Mouse (Mus musculus) heart, embryonic 14.5 days (tissue): ENCODE measurements at regions not wholly inside any gene's neighbourhood (a gene's known extent, or its start where the extent isn't known, plus 50 kb on each side); places are given as distances from the start of the nearest gene placed in this dataset.

Source experiments
- ATAC-seq: fragments of 200-750 bp; cut with Nextera tagmentation; 2 replicates; pipeline ENCODE4 v1.8.0; 2017; ENCODE audit warnings: low read depth, moderate TSS enrichment; ENCODE audit not compliant: insufficient number of reproducible peaks, insufficient read depth, low FRiP score
- H3K27ac ChIP-seq, 2 experiments: fragments of 200-500 bp in 1 of 2; fragments of 300-500 bp in 1 of 2; sonication (generic) in 1 of 2; replicated peaks in 1 of 2; 2 replicates each; pipeline ENCODE4 v1.5.1; 2012 to 2014; ENCODE audit warnings: low read depth in 2 of 2, low read length in 2 of 2, control low read depth in 1 of 2, mild to moderate bottlenecking in 1 of 2, mixed read lengths in 1 of 2; ENCODE audit not compliant: control insufficient read depth in 1 of 2, insufficient read depth in 1 of 2
- H3K27me3 ChIP-seq: fragments of 300-500 bp; sonication (generic); 2 replicates; pipeline ENCODE4 v1.6.1; 2014; ENCODE audit warnings: mild to moderate bottlenecking, low read length, control low read depth; ENCODE audit not compliant: control insufficient read depth, insufficient read depth
- H3K36me3 ChIP-seq: fragments of 300-500 bp; sonication (generic); 2 replicates; pipeline ENCODE4 v1.6.1; 2014; ENCODE audit warnings: mild to moderate bottlenecking, control low read depth, low read length, mixed read lengths; ENCODE audit not compliant: control insufficient read depth, insufficient read depth
- H3K4me1 ChIP-seq, 2 experiments: fragments of 200-500 bp in 1 of 2; fragments of 300-500 bp in 1 of 2; sonication (generic) in 1 of 2; 2 replicates each; pipeline ENCODE4 v1.6.1; 2012 to 2014; ENCODE audit warnings: low read length in 2 of 2, control low read depth in 1 of 2, mixed read lengths in 1 of 2; ENCODE audit not compliant: control insufficient read depth in 2 of 2, insufficient read depth in 2 of 2
- H3K4me2 ChIP-seq: fragments of 300-500 bp; sonication (generic); 2 replicates; pipeline ENCODE4 v1.6.1; 2014; ENCODE audit warnings: mild to moderate bottlenecking, low read length
- H3K4me3 ChIP-seq, 2 experiments: fragments of 200-500 bp in 1 of 2; fragments of 300-500 bp in 1 of 2; sonication (generic) in 1 of 2; 2 replicates each; pipeline ENCODE4 v1.5.1; 2012 to 2014; ENCODE audit warnings: low read length in 2 of 2, mild to moderate bottlenecking in 2 of 2, control low read depth in 1 of 2, low read depth in 1 of 2, moderate library complexity in 1 of 2; ENCODE audit not compliant: control insufficient read depth in 1 of 2, insufficient read depth in 1 of 2
- H3K9ac ChIP-seq: fragments of 300-500 bp; sonication (generic); 2 replicates; pipeline ENCODE4 v1.6.1; 2014; ENCODE audit warnings: mild to moderate bottlenecking, low read length
- H3K9me3 ChIP-seq: fragments of 300-500 bp; sonication (generic); 2 replicates; pipeline ENCODE4 v1.6.1; 2016; ENCODE audit warnings: low read length, control low read depth; ENCODE audit not compliant: control insufficient read depth
- WGBS: fragments of 180-500 bp; shearing (Covaris S2); extraction: QIAGEN DNeasy Blood & Tissue Kit; methylation state at CpG from one replicate; pipeline ENCODE4 v1.1.7; 2014; 5-methylcytosine and 5-hydroxymethylcytosine counted together

DNA sequence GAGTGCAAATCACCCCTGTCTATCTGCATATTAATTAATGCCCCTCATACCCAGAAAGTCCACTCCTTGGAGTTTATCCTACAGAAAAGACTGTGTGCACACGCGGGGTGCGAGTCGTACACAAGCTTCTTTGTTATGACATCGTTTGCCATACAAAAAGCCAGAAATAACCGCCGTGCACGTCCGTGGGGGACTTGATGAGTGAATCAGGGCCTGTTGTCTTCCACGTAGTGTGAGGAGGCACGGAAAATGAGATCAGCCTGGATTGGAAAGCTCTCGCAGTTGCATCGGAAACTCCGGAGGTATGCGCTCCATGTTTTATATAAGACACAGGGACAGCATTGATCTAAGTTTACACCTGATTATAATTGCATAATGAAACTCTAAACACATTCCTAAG lies 120.3 kb downstream of the Etnk1 start:
- Histone ChIP-seq H3K27me3 (no peaks in the 10 kb centered on the region), H3K9me3 (no peaks in the 10 kb centered on the region), H3K4me1 (0 out of 4 replicates have a peak, but pooled peaks cover 0 to 5% of the 10 kb centered on the region in 2 experiments), H3K27ac (no peak overlapping the region), H3K9ac (no peak overlapping the region), H3K4me3 (no peak overlapping the region), H3K4me2 (no peak overlapping the region), H3K36me3 (no peaks in the 10 kb centered on the region)
- WGBS: 85% methylated on average over 15 of the region's 15 CpGs
- no peak for ATAC-seq

DNA sequence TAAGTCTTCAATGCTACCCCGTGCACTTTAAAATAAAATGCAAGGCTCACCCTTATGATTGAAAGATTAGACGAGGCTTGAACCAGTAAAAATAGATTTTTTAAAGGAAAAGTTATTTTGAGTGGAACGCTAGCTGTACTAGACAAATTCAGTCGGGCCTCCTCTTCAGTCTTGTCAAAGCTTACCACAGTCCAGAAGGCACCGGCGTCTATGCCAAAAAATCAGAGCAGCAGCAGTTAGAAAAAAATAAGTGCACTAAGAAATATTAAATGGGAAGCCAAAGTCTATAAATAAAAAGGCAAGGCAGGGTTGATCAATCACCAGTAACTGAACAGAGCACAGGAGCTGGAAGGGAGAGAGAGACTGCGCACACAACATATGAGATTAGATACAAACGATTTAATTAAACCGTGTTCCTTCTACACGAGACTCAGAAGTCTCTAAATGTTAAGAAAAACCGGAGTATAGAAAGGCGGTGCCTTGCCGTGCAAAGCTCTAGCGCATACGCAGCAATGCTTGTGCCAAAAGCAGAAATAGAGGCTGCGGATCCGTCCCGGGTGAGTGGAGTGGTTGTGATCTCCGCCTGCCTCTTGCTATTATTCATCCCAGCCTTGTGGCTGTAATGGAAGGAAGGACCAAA lies 121.6 kb downstream of the Etnk1 start:
- H3K27me3 ChIP-seq: no peaks in the 10 kb centered on the region
- ATAC-seq: no peak
- no peak overlapping the region for H3K4me2 ChIP-seq
- H3K36me3 ChIP-seq: no peaks in the 10 kb centered on the region
- no peak overlapping the region for H3K27ac ChIP-seq
- H3K9me3 ChIP-seq: no peaks in the 10 kb centered on the region
- H3K4me3 ChIP-seq: no peak overlapping the region
- no peak overlapping the region for H3K9ac ChIP-seq
- WGBS: 90% methylated on average over 19 of the region's 19 CpGs
- H3K4me1 ChIP-seq: 0 out of 4 replicates have a peak, but pooled peaks cover 0 to 5% of the 10 kb centered on the region in 2 experiments

DNA sequence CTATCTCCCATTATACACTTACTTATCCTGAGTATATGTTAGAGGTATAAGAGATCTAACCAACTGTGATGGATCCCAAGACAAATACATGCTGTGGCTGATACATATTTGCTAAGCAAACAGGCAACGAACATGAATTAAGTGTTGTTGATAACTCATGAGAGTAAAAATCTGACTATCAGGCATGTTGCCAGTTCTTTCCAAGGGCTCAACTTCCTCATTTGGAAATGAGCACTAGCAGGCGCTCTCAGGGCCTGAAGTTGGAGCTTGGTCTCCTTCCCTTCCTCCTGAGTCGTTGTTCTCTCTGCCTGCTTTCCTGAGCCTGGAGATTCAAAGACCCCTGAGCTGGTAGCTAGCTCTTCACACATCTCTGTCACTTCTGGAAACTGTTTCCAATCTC lies 126.6 kb downstream of the Etnk1 start:
- no peak for ATAC-seq

DNA sequence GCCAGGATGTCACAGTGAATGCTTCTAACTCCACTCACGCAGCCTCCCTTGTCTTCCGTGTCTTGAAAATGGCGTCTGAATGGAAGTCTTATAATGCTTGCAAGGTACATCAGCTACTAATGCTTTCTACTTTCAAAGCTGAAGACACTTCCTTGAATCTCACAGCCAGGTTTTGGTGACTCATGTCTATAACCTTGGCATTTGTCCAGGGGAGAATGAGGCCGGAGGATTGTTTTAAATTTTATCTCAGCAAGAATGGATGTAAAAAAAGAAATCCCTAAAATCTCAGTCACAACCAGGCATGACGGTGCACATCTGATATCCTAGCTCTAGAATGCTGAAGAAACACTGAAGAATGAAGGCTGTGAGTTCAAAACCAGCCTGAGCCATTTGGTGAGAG lies 131.4 kb downstream of the Etnk1 start:
- Histone ChIP-seq H3K4me2 (no peak overlapping the region), H3K27me3 (no peaks in the 10 kb centered on the region), H3K9me3 (no peaks in the 10 kb centered on the region), H3K4me3 (no peak overlapping the region), H3K4me1 (peaks cover 0 to 2% of the 10 kb centered on the region in 2 experiments; a peak in 1 of 4 replicates), H3K9ac (no peak overlapping the region), H3K27ac (no peak overlapping the region), H3K36me3 (no peaks in the 10 kb centered on the region)
- WGBS: 78% methylated on average over 5 of the region's 5 CpGs
- ATAC-seq: no peak

More for the DNA sequence above, 126.6 kb downstream of the Etnk1 start:
- no peak overlapping the region for H3K27ac ChIP-seq
- no peak overlapping the region for H3K9ac ChIP-seq
- 64% methylated on average over 3 of the region's 3 CpGs for WGBS
- H3K4me3 ChIP-seq: no peak overlapping the region
- no peaks in the 10 kb centered on the region for H3K36me3 ChIP-seq
- no peaks in the 10 kb centered on the region for H3K27me3 ChIP-seq
- no peaks in the 10 kb centered on the region for H3K9me3 ChIP-seq
- peaks cover 0 to 2% of the 10 kb centered on the region in 2 experiments; a peak in 1 of 4 replicates for H3K4me1 ChIP-seq
- no peak overlapping the region for H3K4me2 ChIP-seq

DNA sequence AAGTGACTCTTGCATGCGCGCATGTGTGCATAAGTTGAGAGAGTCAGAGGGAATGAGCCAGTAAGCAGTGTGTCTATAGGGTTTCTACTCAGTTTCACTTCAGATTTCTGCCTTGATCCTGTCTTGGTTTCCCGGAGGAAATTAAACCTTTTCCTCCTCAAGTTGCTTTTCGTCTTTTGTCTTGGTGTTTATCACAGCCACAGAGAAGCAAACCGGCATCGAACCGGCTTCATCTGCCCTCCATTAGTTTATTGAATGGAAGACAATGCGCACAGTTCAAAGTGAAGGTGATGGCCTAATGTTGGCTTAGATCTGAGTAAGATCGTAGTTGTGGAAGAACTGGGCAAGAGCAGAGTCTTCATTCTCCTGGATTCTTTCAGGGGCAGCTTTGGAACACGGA lies 134.4 kb downstream of the Etnk1 start:
- 87% methylated on average over 10 of the region's 10 CpGs for WGBS
- no peaks in the 10 kb centered on the region for H3K4me1 ChIP-seq
- H3K4me2 ChIP-seq: no peak overlapping the region

DNA sequence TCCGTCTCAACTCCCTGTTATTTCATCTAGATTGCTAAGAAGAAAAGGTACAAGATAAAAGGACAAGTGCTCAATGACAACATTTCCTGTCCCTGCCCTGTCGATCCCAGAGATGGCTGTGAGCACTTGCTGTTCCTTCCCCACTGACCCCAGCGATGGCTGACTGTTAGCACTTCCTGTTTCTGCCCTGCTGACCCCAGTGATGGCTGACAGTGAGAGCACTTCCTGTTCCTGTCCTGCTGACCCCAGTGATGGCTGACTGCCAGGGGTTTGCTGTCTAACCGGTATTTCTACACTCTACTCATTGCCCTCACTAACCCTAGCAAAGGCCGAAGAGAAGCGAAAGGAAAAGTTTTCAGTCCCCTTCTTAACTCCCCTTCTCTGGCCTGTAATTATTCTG lies 140.3 kb downstream of the Etnk1 start:
- H3K4me3 ChIP-seq: no peak overlapping the region
- H3K4me1 ChIP-seq: no peaks in the 10 kb centered on the region
- no peaks in the 10 kb centered on the region for H3K36me3 ChIP-seq
- H3K9ac ChIP-seq: no peak overlapping the region
- 57% methylated on average over 6 of the region's 6 CpGs for WGBS
- no peak overlapping the region for H3K4me2 ChIP-seq
- no peaks in the 10 kb centered on the region for H3K9me3 ChIP-seq
- no peak for ATAC-seq
- H3K27me3 ChIP-seq: no peaks in the 10 kb centered on the region
- no peak overlapping the region for H3K27ac ChIP-seq

More for the DNA sequence above, 134.4 kb downstream of the Etnk1 start:
- ATAC-seq: no peak
- Histone ChIP-seq H3K27me3 (no peaks in the 10 kb centered on the region), H3K36me3 (no peaks in the 10 kb centered on the region), H3K27ac (no peak overlapping the region), H3K9ac (no peak overlapping the region), H3K9me3 (no peaks in the 10 kb centered on the region), H3K4me3 (no peak overlapping the region)

DNA sequence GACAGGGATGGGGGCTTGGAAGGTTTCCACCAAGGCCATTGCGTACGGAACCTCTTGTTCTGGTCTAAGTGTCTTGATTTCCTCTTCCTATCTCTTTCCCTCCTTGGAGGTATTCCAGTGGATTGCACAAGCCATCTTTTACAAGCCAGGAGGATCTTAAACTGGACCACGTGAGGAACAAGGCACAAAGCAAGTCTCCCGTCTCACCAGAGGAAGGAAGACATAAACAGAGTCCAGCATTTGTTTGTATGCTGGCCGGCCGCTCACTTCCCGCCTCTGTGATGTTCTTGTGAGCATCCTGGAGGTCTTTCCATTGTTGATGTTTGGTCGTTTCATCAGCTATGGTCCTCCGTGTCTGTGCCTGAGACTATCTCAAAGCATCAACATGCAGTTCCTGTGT lies 148.8 kb downstream of the Etnk1 start:
- Histone ChIP-seq H3K4me2 (no peak overlapping the region), H3K4me1 (no peaks in the 10 kb centered on the region), H3K27me3 (no peaks in the 10 kb centered on the region), H3K4me3 (no peak overlapping the region), H3K36me3 (no peaks in the 10 kb centered on the region), H3K9ac (no peak overlapping the region), H3K27ac (no peak overlapping the region), H3K9me3 (no peaks in the 10 kb centered on the region)
- WGBS: 62% methylated on average over 9 of the region's 9 CpGs
- no peak for ATAC-seq

DNA sequence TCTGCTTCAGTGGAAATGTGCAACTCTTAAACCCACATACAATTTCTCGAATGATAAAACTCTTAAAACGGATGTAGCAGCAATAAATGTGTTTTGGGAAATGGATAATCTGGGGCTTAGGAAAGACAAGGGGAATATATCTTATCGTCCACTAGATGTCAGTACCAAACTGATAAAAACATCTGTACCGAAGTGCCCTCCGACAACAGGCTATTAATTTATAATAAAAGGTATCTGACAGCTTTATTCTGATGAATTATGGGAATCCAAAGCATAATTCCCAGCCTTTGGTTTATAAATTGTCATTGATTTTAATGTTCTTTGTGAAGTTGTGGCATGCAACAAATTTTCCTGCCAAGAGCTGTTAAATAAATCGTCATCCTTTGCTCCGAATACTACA lies 153.4 kb downstream of the Etnk1 start:
- H3K27ac ChIP-seq: no peak overlapping the region
- no peak for ATAC-seq
- no peaks in the 10 kb centered on the region for H3K27me3 ChIP-seq
- H3K4me2 ChIP-seq: no peak overlapping the region
- no peaks in the 10 kb centered on the region for H3K36me3 ChIP-seq
- 51% methylated on average over 7 of the region's 7 CpGs for WGBS
- no peaks in the 10 kb centered on the region for H3K9me3 ChIP-seq
- H3K4me1 ChIP-seq: peaks cover 0 to 3% of the 10 kb centered on the region in 2 experiments; a peak in 1 of 4 replicates
- H3K4me3 ChIP-seq: no peak overlapping the region
- H3K9ac ChIP-seq: no peak overlapping the region
